Mouse (Mus musculus) hindbrain, embryonic 12.5 days (tissue): ENCODE results near the gene Tcf20. TPM values are rescaled to one million over a fixed set of nuclear protein-coding genes. Genes with fewer than 3 reads are reported as not detected.

Experiments
- ATAC-seq: fragments of 200-750 bp; cut with Nextera tagmentation; 2 replicates; pipeline ENCODE4 v1.8.0; 2017; ENCODE audit warnings: moderate TSS enrichment; ENCODE audit not compliant: low FRiP score
- H3K27ac ChIP-seq: fragments of 300-500 bp; sonication (generic); 2 replicates; pipeline ENCODE4 v1.5.1; 2016; ENCODE audit warnings: mild to moderate bottlenecking
- H3K27me3 ChIP-seq: fragments of 300-500 bp; sonication (generic); 2 replicates; pipeline ENCODE4 v1.6.1; 2016; ENCODE audit warnings: mild to moderate bottlenecking
- H3K36me3 ChIP-seq: fragments of 300-500 bp; sonication (generic); 2 replicates; pipeline ENCODE4 v1.6.1; 2016; ENCODE audit warnings: mild to moderate bottlenecking
- H3K4me1 ChIP-seq: fragments of 300-500 bp; sonication (generic); 2 replicates; pipeline ENCODE4 v1.6.1; 2016
- H3K4me2 ChIP-seq: fragments of 300-500 bp; sonication (generic); replicated peaks from 2 replicates; pipeline ENCODE4 v1.6.1; 2016; ENCODE audit warnings: mild to moderate bottlenecking
- H3K4me3 ChIP-seq: fragments of 300-500 bp; sonication (generic); 2 replicates; pipeline ENCODE4 v1.5.1; 2016; ENCODE audit warnings: mild to moderate bottlenecking
- H3K9ac ChIP-seq: fragments of 300-500 bp; sonication (generic); 2 replicates; pipeline ENCODE4 v1.6.1; 2016; ENCODE audit warnings: mild to moderate bottlenecking, moderate library complexity
- H3K9me3 ChIP-seq: fragments of 300-500 bp; sonication (generic); replicated peaks from 2 replicates; pipeline ENCODE4 v1.6.1; 2016; ENCODE audit warnings: mild to moderate bottlenecking
- WGBS: fragments of 180-500 bp; shearing (Covaris S2); methylation state at CpG from one replicate; pipeline ENCODE4 v1.1.7; 2016; 5-methylcytosine and 5-hydroxymethylcytosine counted together
- polyA plus RNA-seq: library from polyadenylated mRNA; unstranded; fragments of >200 nt; fragmentation: Nextera tagmentation; extraction: Ambion mirVana; gene quantifications from 2 replicates; pipeline ENCODE4 v1.2.1, GENCODE M21; 2016

The Tcf20 gene
- polyA plus RNA-seq, 1 experiment from 2014 or later, result 12.4 TPM

GRCm38 (mm10) chr15:83010990-83011664 is 23.5 kb upstream of the Tcf20 start:
- peak overlapping the region; percentile 18; the same call in 1 of the 2 replicates for H3K27ac ChIP-seq
- H3K4me2 ChIP-seq, result peak overlapping the region; percentile 27
- H3K27me3 ChIP-seq, result peaks cover 31% of the 10 kb centered on the region
- H3K4me1 ChIP-seq, result peaks cover 27% of the 10 kb centered on the region
- 0 out of 2 replicates have a peak overlapping the region, but pooled peaks have one; percentile 18 for H3K9ac ChIP-seq
- H3K9me3 ChIP-seq, result no peaks in the 10 kb centered on the region
- 13% methylated on average over 15 of the region's 15 CpGs for WGBS
- peak; percentile 64 for ATAC-seq
- H3K36me3 ChIP-seq, result no peaks in the 10 kb centered on the region
- no peak overlapping the region for H3K4me3 ChIP-seq

DNA sequence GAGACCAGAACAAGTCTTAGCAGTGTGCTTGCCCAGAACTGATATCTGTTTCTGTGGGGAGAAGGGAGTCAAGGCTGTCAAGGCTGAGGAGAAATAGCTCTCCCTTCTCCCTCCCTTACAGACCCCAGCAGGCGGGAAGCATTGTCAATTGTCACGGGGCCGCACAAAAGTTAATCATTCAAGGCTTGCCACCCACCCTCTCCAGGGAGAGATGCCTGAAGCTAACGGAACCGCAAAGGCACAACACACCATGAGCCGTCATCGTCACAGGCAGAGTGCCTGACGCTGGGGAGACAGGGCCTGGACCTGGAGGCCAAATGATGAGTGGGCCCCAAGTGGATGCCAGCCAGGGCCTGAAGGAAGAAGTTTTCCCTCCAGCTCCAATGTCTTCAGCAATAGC is 22.8 kb upstream of the Tcf20 start:
- WGBS, result 11% methylated on average over 8 of the region's 8 CpGs
- Histone ChIP-seq H3K27me3 (peaks cover 37% of the 10 kb centered on the region), H3K4me3 (no peak overlapping the region), H3K9ac (no peak overlapping the region), H3K27ac (peak overlapping the region; percentile 18; the same call in 1 of the 2 replicates), H3K36me3 (no peaks in the 10 kb centered on the region), H3K9me3 (no peaks in the 10 kb centered on the region), H3K4me2 (peak overlapping the region; percentile 27), H3K4me1 (peaks cover 27% of the 10 kb centered on the region)
- ATAC-seq, result 0 out of 2 replicates have a peak, but pooled peaks have one; percentile 15

DNA sequence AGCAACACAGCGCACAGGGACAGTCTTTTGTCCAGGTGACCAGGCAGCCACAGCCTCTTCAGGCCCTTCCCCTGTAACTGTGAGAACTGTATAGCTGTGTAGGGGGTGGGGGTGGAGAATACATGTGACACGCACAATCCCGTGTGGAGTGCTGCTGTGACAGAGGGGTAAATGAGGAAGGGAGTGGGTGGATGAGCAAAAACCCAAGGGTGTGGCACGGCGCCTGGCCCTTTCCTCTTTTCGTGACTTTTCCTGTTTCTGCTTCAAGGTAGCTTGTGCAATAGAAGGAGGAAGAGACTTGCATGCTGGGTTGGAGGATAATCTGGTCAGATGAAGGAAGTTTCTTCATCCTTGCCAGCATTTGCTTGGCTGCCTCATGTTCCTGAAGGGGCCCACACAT is 21.9 kb upstream of the Tcf20 start:
- H3K4me1 ChIP-seq, result peaks cover 27% of the 10 kb centered on the region
- WGBS, result 85% methylated on average over 6 of the region's 6 CpGs
- no peak overlapping the region for H3K4me3 ChIP-seq
- H3K36me3 ChIP-seq, result no peaks in the 10 kb centered on the region
- no peak overlapping the region for H3K4me2 ChIP-seq
- H3K9me3 ChIP-seq, result no peaks in the 10 kb centered on the region
- H3K27ac ChIP-seq, result no peak overlapping the region
- no peak for ATAC-seq
- H3K27me3 ChIP-seq, result peaks cover 34% of the 10 kb centered on the region
- no peak overlapping the region for H3K9ac ChIP-seq

- Histone ChIP-seq H3K9me3 (no peaks in the 10 kb centered on the region), H3K4me2 (no peak overlapping the region), H3K36me3 (no peaks in the 10 kb centered on the region), H3K4me1 (peaks cover 27% of the 10 kb centered on the region), H3K27ac (no peak overlapping the region), H3K4me3 (no peak overlapping the region), H3K9ac (no peak overlapping the region), H3K27me3 (peaks cover 34% of the 10 kb centered on the region)
- WGBS, result 78% methylated on average over 13 of the region's 13 CpGs
- no peak for ATAC-seq
Observed at GRCm38 (mm10) chr15:83008761-83009423, 21.2 kb upstream of the Tcf20 start.

DNA sequence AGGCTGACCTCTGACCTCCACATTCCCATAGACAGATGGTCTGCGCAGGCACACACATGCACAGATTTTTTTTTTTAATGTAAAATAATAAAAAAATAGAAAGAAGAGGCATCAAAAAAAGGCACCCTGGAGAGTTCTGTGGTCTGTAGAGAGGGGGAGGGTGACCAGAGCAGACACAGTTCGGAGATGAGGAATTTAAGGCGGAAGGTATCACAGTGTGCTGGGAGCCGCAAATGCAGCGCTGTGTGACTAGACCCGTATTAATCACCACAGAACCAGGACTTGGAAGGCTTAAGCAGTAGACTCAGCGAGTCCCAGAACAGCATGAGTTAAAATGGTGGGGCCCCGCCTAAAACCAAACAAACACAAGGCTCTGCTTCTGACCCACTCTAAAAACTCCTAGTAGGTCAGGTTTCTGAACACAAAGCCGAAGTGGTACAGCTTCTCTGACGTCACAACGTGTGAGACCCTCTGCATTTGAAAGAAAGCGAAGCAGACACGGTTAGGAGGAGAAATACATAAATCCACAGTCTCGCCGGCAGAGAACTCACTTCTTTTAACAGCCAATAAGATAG is 19.8 kb upstream of the Tcf20 start:
- Histone ChIP-seq H3K4me1 (peaks cover 37% of the 10 kb centered on the region), H3K9me3 (no peaks in the 10 kb centered on the region), H3K27ac (no peak overlapping the region), H3K36me3 (no peaks in the 10 kb centered on the region), H3K4me2 (no peak overlapping the region), H3K4me3 (no peak overlapping the region), H3K9ac (no peak overlapping the region), H3K27me3 (peaks cover 39% of the 10 kb centered on the region)
- WGBS, result 46% methylated on average over 15 of the region's 15 CpGs
- ATAC-seq, result no peak

DNA sequence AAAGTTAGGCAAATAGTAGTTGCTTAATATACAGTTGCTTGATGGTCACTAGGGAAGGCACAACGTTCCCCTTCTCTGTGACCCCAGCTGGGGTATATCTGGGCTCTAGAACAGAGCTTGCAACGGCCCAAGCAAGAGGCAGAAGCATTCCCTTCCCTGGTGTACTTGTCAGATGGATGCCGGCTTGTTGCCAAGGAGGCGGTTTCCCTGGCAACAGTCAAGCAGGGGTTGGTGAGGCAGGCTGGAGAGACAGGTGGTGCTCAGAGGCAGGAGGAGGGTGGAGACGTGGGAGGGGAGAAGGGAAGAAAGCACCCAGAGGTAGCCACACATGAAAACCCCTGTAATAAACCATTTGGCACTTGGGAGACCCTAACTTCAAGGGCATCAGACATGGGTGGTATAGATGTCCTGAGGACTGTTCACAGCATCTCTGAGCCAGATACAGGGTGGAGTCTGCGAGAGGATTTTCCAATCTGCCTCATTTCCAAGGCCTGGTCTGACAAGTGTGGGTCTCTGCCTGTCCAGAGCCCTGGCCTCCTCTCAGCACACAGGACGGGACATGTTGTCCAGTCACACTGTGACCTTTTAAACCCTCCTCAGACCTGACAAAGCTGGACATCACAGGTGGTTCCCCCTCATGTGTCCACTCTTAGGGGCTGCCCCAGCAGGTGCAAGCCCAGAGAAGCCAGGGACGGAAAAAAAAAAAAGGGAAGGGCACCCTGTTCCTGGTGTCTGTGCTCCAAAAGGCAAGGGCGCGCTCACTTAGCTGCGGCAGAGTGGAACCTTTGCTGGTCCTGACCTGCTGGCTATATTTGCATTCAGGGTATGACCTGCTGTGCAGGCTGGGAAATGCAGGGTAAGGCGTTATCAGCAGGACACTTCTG is 15.2 kb upstream of the Tcf20 start:
- Histone ChIP-seq H3K36me3 (no peaks in the 10 kb centered on the region), H3K27ac (peak overlapping the region; percentile 44), H3K4me3 (no peak overlapping the region), H3K9ac (no peak overlapping the region), H3K9me3 (no peaks in the 10 kb centered on the region), H3K4me1 (peaks cover 31% of the 10 kb centered on the region), H3K27me3 (peaks cover 27% of the 10 kb centered on the region), H3K4me2 (no peak overlapping the region; the same call in 1 of the 2 replicates)
- peak; percentile 87 for ATAC-seq
- 34% methylated on average over 12 of the region's 12 CpGs for WGBS

DNA sequence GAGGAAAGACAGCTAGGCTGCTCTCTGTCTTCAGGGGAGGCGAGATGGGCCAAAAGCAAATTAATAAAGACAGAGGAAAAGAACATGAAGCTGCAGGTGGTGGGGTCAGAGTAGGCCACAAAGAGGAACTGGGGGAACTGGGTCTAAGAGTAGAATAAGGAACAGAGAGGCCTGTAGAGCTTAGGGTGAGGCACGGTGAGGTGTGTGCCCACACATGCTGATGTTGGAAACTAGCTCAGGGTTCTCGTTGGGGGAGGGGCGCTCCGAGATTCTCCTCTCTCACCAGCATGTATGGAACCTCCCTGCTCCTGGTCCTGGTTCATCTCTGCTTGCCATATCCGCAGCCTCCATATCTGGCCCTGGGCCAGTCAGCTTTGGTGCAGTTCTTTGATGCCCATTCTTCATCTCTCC is 11.1 kb upstream of the Tcf20 start:
- WGBS, result 89% methylated on average over 6 of the region's 6 CpGs
- no peaks in the 10 kb centered on the region for H3K36me3 ChIP-seq
- no peaks in the 10 kb centered on the region for H3K9me3 ChIP-seq
- no peak overlapping the region for H3K4me3 ChIP-seq
- peaks cover 21% of the 10 kb centered on the region for H3K27me3 ChIP-seq
- H3K27ac ChIP-seq, result no peak overlapping the region
- H3K9ac ChIP-seq, result no peak overlapping the region
- peaks cover 59% of the 10 kb centered on the region for H3K4me1 ChIP-seq
- H3K4me2 ChIP-seq, result no peak overlapping the region
- no peak for ATAC-seq

- no peak overlapping the region for H3K9ac ChIP-seq
- H3K27ac ChIP-seq, result no peak overlapping the region
- H3K4me2 ChIP-seq, result no peak overlapping the region
- peaks cover 13% of the 10 kb centered on the region for H3K27me3 ChIP-seq
- no peak for ATAC-seq
- no peaks in the 10 kb centered on the region for H3K36me3 ChIP-seq
- no peak overlapping the region for H3K4me3 ChIP-seq
- peaks cover 46% of the 10 kb centered on the region for H3K4me1 ChIP-seq
- H3K9me3 ChIP-seq, result no peaks in the 10 kb centered on the region
Observed at GRCm38 (mm10) chr15:82996431-82996830, 8.8 kb upstream of the Tcf20 start.

GRCm38 (mm10) chr15:82995239-82995638 is 7.6 kb upstream of the Tcf20 start:
- Histone ChIP-seq H3K36me3 (no peaks in the 10 kb centered on the region), H3K4me1 (peaks cover 43% of the 10 kb centered on the region), H3K27ac (peak overlapping the region; percentile 24; the same call in 1 of the 2 replicates), H3K9ac (no peak overlapping the region), H3K4me3 (no peak overlapping the region), H3K4me2 (no peak overlapping the region), H3K9me3 (no peaks in the 10 kb centered on the region), H3K27me3 (peaks cover 9% of the 10 kb centered on the region)
- no peak for ATAC-seq
- 62% methylated on average over 7 of the region's 7 CpGs for WGBS

DNA sequence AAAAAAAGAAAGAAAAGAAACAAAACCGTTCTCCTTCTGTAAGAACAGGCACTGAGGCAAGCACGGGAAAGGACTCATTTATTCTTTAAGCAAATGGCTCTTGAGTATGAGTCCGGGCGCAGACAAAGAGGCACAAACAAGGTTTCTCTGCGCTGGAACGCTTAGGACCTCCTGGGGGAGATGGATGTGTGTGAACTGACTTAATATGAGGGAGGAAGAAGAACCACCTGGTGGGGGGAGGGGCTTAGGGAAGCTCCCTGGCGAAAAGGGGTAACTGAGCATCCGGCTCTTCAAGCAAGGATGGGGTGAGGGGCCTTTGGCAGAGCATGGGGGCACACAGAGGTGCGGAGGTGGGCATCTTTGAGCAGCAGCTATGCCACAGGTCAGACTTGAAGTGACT is 5.2 kb upstream of the Tcf20 start:
- no peak overlapping the region for H3K9ac ChIP-seq
- ATAC-seq, result no peak
- H3K9me3 ChIP-seq, result no peaks in the 10 kb centered on the region
- H3K4me1 ChIP-seq, result peaks cover 59% of the 10 kb centered on the region
- no peaks in the 10 kb centered on the region for H3K36me3 ChIP-seq
- WGBS, result 49% methylated on average over 9 of the region's 9 CpGs
- no peak overlapping the region for H3K4me2 ChIP-seq
- H3K4me3 ChIP-seq, result no peak overlapping the region
- no peak overlapping the region for H3K27ac ChIP-seq
- peaks cover 18% of the 10 kb centered on the region for H3K27me3 ChIP-seq

DNA sequence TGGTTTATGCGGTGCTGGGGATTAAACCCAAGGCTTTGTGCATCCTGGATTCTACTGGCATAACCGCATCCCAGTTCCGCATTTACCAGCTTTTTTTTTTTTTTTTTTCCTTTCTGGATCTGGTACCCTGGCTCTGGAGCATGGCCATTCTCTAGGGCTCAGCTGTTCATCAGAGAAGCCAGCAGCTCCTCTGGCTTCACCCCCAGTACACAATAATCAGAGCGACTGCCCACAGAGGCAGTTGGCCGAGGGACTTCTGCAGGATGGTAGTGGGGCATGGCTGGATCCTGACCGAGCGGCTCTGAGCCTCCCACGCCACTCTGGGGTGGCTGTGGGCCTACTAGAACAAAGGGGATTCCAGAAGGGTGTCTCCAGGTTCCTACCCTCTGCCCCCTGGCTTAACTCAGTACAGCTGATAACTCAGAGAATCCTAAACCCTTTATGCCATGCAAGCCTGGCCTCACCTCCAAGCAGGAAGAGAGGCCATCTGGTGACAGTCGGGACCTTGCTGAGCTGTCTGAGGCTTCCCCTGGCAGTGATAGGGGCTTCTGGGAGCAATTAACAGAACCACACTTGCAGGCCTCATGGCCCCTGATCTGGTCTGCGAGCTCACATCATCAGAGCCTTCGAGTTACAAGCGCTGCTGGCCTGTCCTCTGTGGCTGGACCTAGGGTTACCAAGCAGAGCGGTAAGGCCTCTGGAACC is 4.6 kb upstream of the Tcf20 start:
- Histone ChIP-seq H3K27ac (no peak overlapping the region), H3K9ac (no peak overlapping the region), H3K9me3 (no peaks in the 10 kb centered on the region), H3K4me1 (peaks cover 56% of the 10 kb centered on the region), H3K27me3 (peaks cover 20% of the 10 kb centered on the region), H3K4me3 (no peak overlapping the region), H3K4me2 (no peak overlapping the region), H3K36me3 (no peaks in the 10 kb centered on the region)
- no peak for ATAC-seq
- 61% methylated on average over 13 of the region's 13 CpGs for WGBS
